Mouse (Mus musculus) CH12.LX (cell line): Measurements from ENCODE around the gene Irak3. TPM values are rescaled to one million over a fixed set of nuclear protein-coding genes. Genes with fewer than 3 reads are reported as not detected.
A peak's percentile ranks its signal among the peaks of the same experiment; 100 is the strongest.

ENCODE experiments used
- DNase-seq: peaks from one replicate; pipeline ENCODE4 v3.0.0-alpha.2; 2013; ENCODE audit errors: extremely low read depth
- H3K27ac ChIP-seq: 2 replicates; pipeline ENCODE4 v1.5.1; 2012; ENCODE audit warnings: low read depth, mild to moderate bottlenecking, control low read depth, moderate library complexity; ENCODE audit not compliant: insufficient read depth
- H3K27me3 ChIP-seq: replicated peaks from 2 replicates; pipeline ENCODE3; 2012; ENCODE audit warnings: inconsistent platforms
- H3K36me3 ChIP-seq, 2 experiments: replicated peaks in 1 of 2; 2 replicates each; pipeline versions ENCODE3 to v1.6.1; 2012; ENCODE audit warnings: inconsistent platforms in 1 of 2, low read length in 1 of 2, mild to moderate bottlenecking in 1 of 2, mixed read lengths in 1 of 2, moderate library complexity in 1 of 2; ENCODE audit not compliant: control insufficient read depth in 1 of 2, insufficient read depth in 1 of 2
- H3K4me1 ChIP-seq, 2 experiments: 2 replicates each; pipeline ENCODE4 v1.6.1; 2012; ENCODE audit warnings: inconsistent platforms in 1 of 2, moderate library complexity in 1 of 2; ENCODE audit not compliant: insufficient read depth in 2 of 2, control insufficient read depth in 1 of 2
- H3K4me2 ChIP-seq: 2 replicates; pipeline ENCODE4 v1.6.1; 2012; ENCODE audit warnings: low read depth, mild to moderate bottlenecking, control low read depth; ENCODE audit not compliant: poor library complexity, insufficient read depth, severe bottlenecking
- H3K4me3 ChIP-seq, 3 experiments: fragments of 150-350 bp in 1 of 3; sonication (generic) in 1 of 3; replicated peaks in 1 of 3; 2 replicates each; pipeline versions ENCODE3 to v1.5.1; 2011 to 2012; ENCODE audit warnings: low read depth in 2 of 3, low read length in 2 of 3, mild to moderate bottlenecking in 2 of 3, moderate library complexity in 2 of 3, control low read depth in 1 of 3, improper control_type of control experiment in 1 of 3, inconsistent platforms in 1 of 3, mixed read lengths in 1 of 3; ENCODE audit not compliant: poor library complexity in 1 of 3
- H3K79me2 ChIP-seq: replicated peaks from 2 replicates; pipeline ENCODE4 v1.6.1; 2012; ENCODE audit warnings: mild to moderate bottlenecking, moderate library complexity; ENCODE audit not compliant: control insufficient read depth, poor library complexity, insufficient read depth, severe bottlenecking; ENCODE audit errors: extremely low read depth
- H3K9ac ChIP-seq: 2 replicates; pipeline ENCODE4 v1.6.1; 2012; ENCODE audit warnings: low read depth, mild to moderate bottlenecking, control low read depth, moderate library complexity; ENCODE audit not compliant: insufficient read depth
- H3K9me3 ChIP-seq: replicated peaks from 2 replicates; pipeline ENCODE3; 2012; ENCODE audit warnings: low read length, inconsistent platforms, mixed read lengths
- BHLHE40 ChIP-seq: IDR thresholded peaks from 2 replicates; pipeline ENCODE4 v1.6.1; 2011; ENCODE audit warnings: mild to moderate bottlenecking, low read depth, low read length, improper control_type of control experiment
- CHD1 ChIP-seq: IDR thresholded peaks from 2 replicates; pipeline ENCODE4 v1.6.1; 2012; ENCODE audit warnings: low read depth, low read length, improper control_type of control experiment, inconsistent platforms
- ELF1 ChIP-seq: IDR thresholded peaks from 2 replicates; pipeline ENCODE4 v1.6.1; 2014; ENCODE audit warnings: low read depth, mild to moderate bottlenecking, inconsistent platforms, low read length, improper control_type of control experiment
- ETS1 ChIP-seq: conservative IDR thresholded peaks from 2 replicates; pipeline ENCODE4 v1.6.1; 2012; ENCODE audit warnings: low read depth, mild to moderate bottlenecking, inconsistent platforms, low read length, improper control_type of control experiment, moderate library complexity
- GABPA ChIP-seq: IDR thresholded peaks from 2 replicates; pipeline ENCODE4 v1.6.1; 2012; ENCODE audit warnings: low read depth, low read length, improper control_type of control experiment, inconsistent platforms; ENCODE audit not compliant: insufficient replicate concordance
- MAFK ChIP-seq: IDR thresholded peaks from 2 replicates; pipeline ENCODE4 v1.6.1; 2011; ENCODE audit warnings: low read length, improper control_type of control experiment; ENCODE audit not compliant: insufficient replicate concordance
- MAX ChIP-seq: IDR thresholded peaks from 2 replicates; pipeline ENCODE4 v1.6.1; 2011; ENCODE audit warnings: low read length, improper control_type of control experiment
- MXI1 ChIP-seq: IDR thresholded peaks from 2 replicates; pipeline ENCODE4 v1.6.1; 2011; ENCODE audit warnings: mild to moderate bottlenecking, low read depth, low read length, improper control_type of control experiment
- NELFE ChIP-seq: IDR thresholded peaks from 2 replicates; pipeline ENCODE4 v1.6.1; 2011; ENCODE audit warnings: low read depth, low read length, improper control_type of control experiment
- NRF1 ChIP-seq: IDR thresholded peaks from 2 replicates; pipeline ENCODE4 v1.6.1; 2014; ENCODE audit warnings: low read depth, mild to moderate bottlenecking, inconsistent platforms, low read length, improper control_type of control experiment, moderate library complexity
- PAX5 ChIP-seq: IDR thresholded peaks from 2 replicates; pipeline ENCODE4 v1.6.1; 2012; ENCODE audit warnings: low read length, inconsistent platforms, mixed read lengths
- RCOR1 ChIP-seq: conservative IDR thresholded peaks from 2 replicates; pipeline ENCODE4 v1.6.1; 2012; ENCODE audit warnings: low read depth, mild to moderate bottlenecking, inconsistent platforms, low read length, improper control_type of control experiment
- TBP ChIP-seq: conservative IDR thresholded peaks from 2 replicates; pipeline ENCODE4 v1.6.1; 2011; ENCODE audit warnings: low read depth, low read length, improper control_type of control experiment
- ZC3H11A ChIP-seq: IDR thresholded peaks from 2 replicates; pipeline ENCODE4 v1.6.1; 2012; ENCODE audit warnings: low read depth, mild to moderate bottlenecking, inconsistent platforms, low read length, improper control_type of control experiment
- ZMIZ1 ChIP-seq: IDR thresholded peaks from 2 replicates; pipeline ENCODE4 v1.6.1; 2012; ENCODE audit warnings: low read depth, mild to moderate bottlenecking, inconsistent platforms, low read length, improper control_type of control experiment
- ZNF384 ChIP-seq: IDR thresholded peaks from 2 replicates; pipeline ENCODE4 v1.6.1; 2012; ENCODE audit warnings: low read depth, low read length, improper control_type of control experiment, inconsistent platforms
- dilution Hi-C: fragments of 300-500 bp; cut with MboI; formaldehyde crosslinking; loops from 2 replicates; pipeline ENCODE4 v1.14.3; 2020; ENCODE audit warnings: low sequenced_read_pairs; ENCODE audit not compliant: extremely low pct_unique_long_range_greater_than_20kb, extremely low pct_ligation_motif_present
- in situ Hi-C: fragments of 300-500 bp; cut with MboI; formaldehyde crosslinking; loops from 3 replicates; pipeline ENCODE4 v1.14.3; 2019; ENCODE audit warnings: low sequenced_read_pairs, low pct_ligation_motif_present, low pct_unique_long_range_greater_than_20kb, mixed read lengths
- polyA plus RNA-seq: library from polyadenylated mRNA; unstranded; fragments of >175 nt; gene quantifications from 2 replicates; pipeline ENCODE4 v1.2.1, GENCODE M21; 2012; ENCODE audit warnings: low read depth; ENCODE audit not compliant: insufficient read length
- total RNA-seq, 2 experiments: library from RNA; depleted of rRNA; stranded (reverse); fragments of 300-350 nt in 1 of 2; fragments of >200 nt in 1 of 2; gene quantifications; 2 replicates each; pipeline ENCODE4 v1.2.3; 2012 to 2014

The Irak3 gene
- total and polyA plus RNA-seq, 3 experiments, result 0.50 to 3.1 (median 1.1) TPM

- TF ChIP-seq ZC3H11A, result no peak
- TF ChIP-seq ZNF384, result no peak
- TF ChIP-seq NRF1, result no peak
- TF ChIP-seq RCOR1, result peak; percentile 5; the same call in 1 of the 2 replicates
- TF ChIP-seq TBP, result peak; percentile 93
- no peak for TF ChIP-seq PAX5
- TF ChIP-seq GABPA, result no peak
- TF ChIP-seq CHD1, result no peak
- TF ChIP-seq BHLHE40, result peak; percentile 80
These were observed 10.8 kb downstream of the Irak3 start (continued) for GRCm38 (mm10) chr10:120191165-120191564.

- H3K4me1 ChIP-seq, result peaks cover 14 to 39% of the 10 kb centered on the region in 2 experiments
- peak overlapping the region; percentile 44 for H3K4me2 ChIP-seq
- peak overlapping the region; percentile 64 for H3K9ac ChIP-seq
- dilution Hi-C loops (no loop called here), in situ Hi-C loops (no loop called here)
- no peaks in the 10 kb centered on the region for H3K79me2 ChIP-seq
- no peaks in the 10 kb centered on the region for H3K27me3 ChIP-seq
- no peak overlapping the region for H3K4me3 ChIP-seq
- peak overlapping the region; percentile 55 for H3K27ac ChIP-seq
- peaks cover 9% of the 10 kb centered on the region for H3K9me3 ChIP-seq
- no peak for DNase-seq
- TF ChIP-seq MAFK (no peak), ZMIZ1 (no peak), ZNF384 (peak; percentile 87), BHLHE40 (peak; percentile 55; the same call in 1 of the 2 replicates), ETS1 (peak; percentile 14)
- H3K36me3 ChIP-seq, result no peaks in the 10 kb centered on the region
These were observed 12.1 kb downstream of the Irak3 start for GRCm38 (mm10) chr10:120189782-120190181.

GRCm38 (mm10) chr10:120189276-120189675, 12.7 kb downstream of the Irak3 start:
- in situ Hi-C loops, result no loop called here
- Histone ChIP-seq H3K4me2 (peak overlapping the region; percentile 44), H3K27me3 (no peaks in the 10 kb centered on the region), H3K79me2 (no peaks in the 10 kb centered on the region), H3K4me1 (peaks cover 15 to 44% of the 10 kb centered on the region in 2 experiments), H3K36me3 (no peaks in the 10 kb centered on the region), H3K4me3 (no peak overlapping the region), H3K27ac (peak overlapping the region; percentile 55), H3K9me3 (peaks cover 9% of the 10 kb centered on the region), H3K9ac (peak overlapping the region; percentile 64)
- TF ChIP-seq TBP (0 out of 2 replicates have a peak, but pooled peaks have one; percentile 23), MXI1 (no peak), ELF1 (0 out of 2 replicates have a peak, but pooled peaks have one; percentile 29), NELFE (no peak), MAX (peak; percentile 71)
- DNase-seq, result no peak
- dilution Hi-C loops, result no loop called here
